Mouse (Mus musculus) embryonic facial prominence, embryonic 13.5 days (tissue): ENCODE measurements around the gene Pgap3. TPM values are rescaled to one million over a fixed set of nuclear protein-coding genes. Genes with fewer than 3 reads are reported as not detected.

Source experiments
- ATAC-seq: fragments of 200-750 bp; cut with Nextera tagmentation; 2 replicates; pipeline ENCODE4 v1.8.0; 2017; ENCODE audit warnings: low read depth; ENCODE audit not compliant: insufficient number of reproducible peaks, insufficient read depth, low FRiP score, low TSS enrichment
- H3K27ac ChIP-seq: fragments of 300-500 bp; sonication (generic); 2 replicates; pipeline ENCODE4 v1.5.1; 2015; ENCODE audit warnings: moderate library complexity, mild to moderate bottlenecking, inconsistent platforms
- H3K27me3 ChIP-seq: fragments of 300-500 bp; sonication (generic); 2 replicates; pipeline ENCODE4 v1.6.1; 2015; ENCODE audit warnings: mild to moderate bottlenecking, inconsistent platforms
- H3K36me3 ChIP-seq: fragments of 300-500 bp; sonication (generic); 2 replicates; pipeline ENCODE4 v1.6.1; 2015; ENCODE audit warnings: mild to moderate bottlenecking, inconsistent platforms
- H3K4me1 ChIP-seq: fragments of 300-500 bp; sonication (generic); 2 replicates; pipeline ENCODE4 v1.6.1; 2015; ENCODE audit warnings: inconsistent platforms
- H3K4me2 ChIP-seq: fragments of 300-500 bp; sonication (generic); 2 replicates; pipeline ENCODE4 v1.6.1; 2015; ENCODE audit warnings: moderate library complexity, mild to moderate bottlenecking, inconsistent platforms
- H3K4me3 ChIP-seq: fragments of 300-500 bp; sonication (generic); 2 replicates; pipeline ENCODE4 v1.5.1; 2015; ENCODE audit warnings: mild to moderate bottlenecking, inconsistent platforms
- H3K9ac ChIP-seq: fragments of 300-500 bp; sonication (generic); 2 replicates; pipeline ENCODE4 v1.6.1; 2015; ENCODE audit warnings: mild to moderate bottlenecking, inconsistent platforms
- H3K9me3 ChIP-seq: fragments of 300-500 bp; sonication (generic); 2 replicates; pipeline ENCODE4 v1.6.1; 2016; ENCODE audit warnings: inconsistent platforms
- WGBS: fragments of 180-500 bp; shearing (Covaris S2); methylation state at CpG from one replicate; pipeline ENCODE4 v1.1.7; 2015; ENCODE audit warnings: mixed read lengths; 5-methylcytosine and 5-hydroxymethylcytosine counted together
- polyA plus RNA-seq: library from polyadenylated mRNA; unstranded; fragments of >200 nt; fragmentation: Nextera tagmentation; extraction: Ambion mirVana; gene quantifications from 2 replicates; pipeline ENCODE4 v1.2.1, GENCODE M21; 2015

Pgap3 gene
- polyA plus RNA-seq, 1 experiment from 2014 or later = 11.3 TPM

GRCm38 (mm10) chr11:98409341-98409822 lies 9.1 kb upstream of the Pgap3 start:
- peak overlapping the region; percentile 69 for H3K9ac ChIP-seq
- ATAC-seq = no peak
- H3K4me3 ChIP-seq = peak overlapping the region; percentile 15; the same call in 1 of the 2 replicates
- H3K4me1 ChIP-seq = peaks cover 35% of the 10 kb centered on the region
- H3K27me3 ChIP-seq = peaks cover 5% of the 10 kb centered on the region; the same call in 1 of the 2 replicates
- H3K27ac ChIP-seq = peak overlapping the region; percentile 68
- WGBS = 3% methylated on average over 10 of the region's 10 CpGs
- peak overlapping the region; percentile 49 for H3K4me2 ChIP-seq
- no peaks in the 10 kb centered on the region for H3K36me3 ChIP-seq
- no peaks in the 10 kb centered on the region for H3K9me3 ChIP-seq

GRCm38 (mm10) chr11:98408872-98409271 lies 8.6 kb upstream of the Pgap3 start:
- H3K4me1 ChIP-seq = peaks cover 30% of the 10 kb centered on the region
- no peak for ATAC-seq
- peaks cover 5% of the 10 kb centered on the region; the same call in 1 of the 2 replicates for H3K27me3 ChIP-seq
- peak overlapping the region; percentile 49 for H3K4me2 ChIP-seq
- H3K27ac ChIP-seq = peak overlapping the region; percentile 68
- no peaks in the 10 kb centered on the region for H3K36me3 ChIP-seq
- WGBS = 49% methylated on average over 8 of the region's 8 CpGs
- peak overlapping the region; percentile 69 for H3K9ac ChIP-seq
- no peaks in the 10 kb centered on the region for H3K9me3 ChIP-seq
- H3K4me3 ChIP-seq = peak overlapping the region; percentile 15; the same call in 1 of the 2 replicates

- 60% methylated on average over 6 of the region's 6 CpGs for WGBS
- no peak overlapping the region for H3K4me2 ChIP-seq
- no peaks in the 10 kb centered on the region for H3K36me3 ChIP-seq
- peaks cover 20% of the 10 kb centered on the region for H3K4me1 ChIP-seq
- ATAC-seq = no peak
- no peak overlapping the region for H3K4me3 ChIP-seq
- H3K27me3 ChIP-seq = peaks cover 5% of the 10 kb centered on the region; the same call in 1 of the 2 replicates
- no peak overlapping the region for H3K9ac ChIP-seq
- no peak overlapping the region for H3K27ac ChIP-seq
- no peaks in the 10 kb centered on the region for H3K9me3 ChIP-seq
Observed at GRCm38 (mm10) chr11:98406621-98407020, 6.3 kb upstream of the Pgap3 start.

GRCm38 (mm10) chr11:98400816-98401215 lies 526 bp upstream of the Pgap3 start:
- Histone ChIP-seq H3K27me3 (no peaks in the 10 kb centered on the region), H3K9ac (peak overlapping the region; percentile 82), H3K4me3 (peak overlapping the region; percentile 76), H3K36me3 (peaks cover 8% of the 10 kb centered on the region), H3K4me1 (peaks cover 9% of the 10 kb centered on the region), H3K9me3 (no peaks in the 10 kb centered on the region), H3K27ac (peak overlapping the region; percentile 97), H3K4me2 (peak overlapping the region; percentile 65)
- no peak for ATAC-seq
- 55% methylated on average over 3 of the region's 3 CpGs for WGBS

GRCm38 (mm10) chr11:98397946-98398345 lies 2.3 kb downstream of the Pgap3 start:
- Histone ChIP-seq H3K9me3 (no peaks in the 10 kb centered on the region), H3K36me3 (peaks cover 8% of the 10 kb centered on the region)
- WGBS = 91% methylated on average over 7 of the region's 7 CpGs

GRCm38 (mm10) chr11:98395041-98395440 lies 5.2 kb downstream of the Pgap3 start:
- Histone ChIP-seq H3K36me3 (peaks cover 8% of the 10 kb centered on the region), H3K9me3 (no peaks in the 10 kb centered on the region), H3K4me3 (no peak overlapping the region), H3K9ac (no peak overlapping the region), H3K27ac (peak overlapping the region; percentile 29; the same call in 1 of the 2 replicates), H3K4me2 (no peak overlapping the region), H3K4me1 (peaks cover 38% of the 10 kb centered on the region), H3K27me3 (peaks cover 18% of the 10 kb centered on the region)
- WGBS = 63% methylated on average over 4 of the region's 4 CpGs
- no peak for ATAC-seq

More at GRCm38 (mm10) chr11:98397946-98398345, 2.3 kb downstream of the Pgap3 start:
- H3K9ac ChIP-seq = no peak overlapping the region
- H3K27ac ChIP-seq = no peak overlapping the region
- no peaks in the 10 kb centered on the region; the same call in none of the 2 replicates for H3K27me3 ChIP-seq
- ATAC-seq = no peak
- no peak overlapping the region for H3K4me2 ChIP-seq
- peaks cover 32% of the 10 kb centered on the region for H3K4me1 ChIP-seq
- H3K4me3 ChIP-seq = no peak overlapping the region

- Histone ChIP-seq H3K9ac (no peak overlapping the region), H3K4me2 (no peak overlapping the region), H3K36me3 (peaks cover 8% of the 10 kb centered on the region), H3K4me3 (no peak overlapping the region), H3K27me3 (peaks cover 24% of the 10 kb centered on the region), H3K4me1 (peaks cover 34% of the 10 kb centered on the region), H3K27ac (0 out of 2 replicates have a peak overlapping the region, but pooled peaks have one; percentile 12), H3K9me3 (no peaks in the 10 kb centered on the region)
- 37% methylated on average over 6 of the region's 6 CpGs for WGBS
- ATAC-seq = no peak
Observed at GRCm38 (mm10) chr11:98394301-98394700, 6.0 kb downstream of the Pgap3 start.

GRCm38 (mm10) chr11:98393317-98393716 lies 7.0 kb downstream of the Pgap3 start:
- 72% methylated on average over 6 of the region's 6 CpGs for whole genome bisulfite sequencing
- Histone ChIP-seq H3K27me3 (peaks cover 34% of the 10 kb centered on the region), H3K9me3 (no peaks in the 10 kb centered on the region), H3K4me3 (no peak overlapping the region), H3K27ac (no peak overlapping the region), H3K4me2 (no peak overlapping the region), H3K36me3 (peaks cover 8% of the 10 kb centered on the region), H3K4me1 (peaks cover 37% of the 10 kb centered on the region), H3K9ac (peak overlapping the region; percentile 36; the same call in 1 of the 2 replicates)
- ATAC-seq = no peak

GRCm38 (mm10) chr11:98392645-98393044 lies 7.6 kb downstream of the Pgap3 start:
- peak overlapping the region; percentile 36; the same call in 1 of the 2 replicates for H3K9ac ChIP-seq
- peak overlapping the region; percentile 75 for H3K27ac ChIP-seq
- ATAC-seq = no peak
- H3K36me3 ChIP-seq = peaks cover 5% of the 10 kb centered on the region
- H3K4me3 ChIP-seq = no peak overlapping the region
- H3K4me2 ChIP-seq = peak overlapping the region; percentile 22
- no peaks in the 10 kb centered on the region for H3K9me3 ChIP-seq
- peaks cover 40% of the 10 kb centered on the region for H3K27me3 ChIP-seq
- WGBS = 42% methylated on average over 4 of the region's 4 CpGs
- H3K4me1 ChIP-seq = peaks cover 37% of the 10 kb centered on the region

- H3K4me3 ChIP-seq = no peak overlapping the region
- no peaks in the 10 kb centered on the region for H3K9me3 ChIP-seq
- peaks cover 37% of the 10 kb centered on the region for H3K4me1 ChIP-seq
- no peak for ATAC-seq
- 9% methylated on average over 8 of the region's 8 CpGs for WGBS
- H3K9ac ChIP-seq = no peak overlapping the region
- peaks cover 46% of the 10 kb centered on the region for H3K27me3 ChIP-seq
- peak overlapping the region; percentile 75 for H3K27ac ChIP-seq
- peak overlapping the region; percentile 22; the same call in 1 of the 2 replicates for H3K4me2 ChIP-seq
- no peaks in the 10 kb centered on the region for H3K36me3 ChIP-seq
Observed at GRCm38 (mm10) chr11:98392034-98392433, 8.3 kb downstream of the Pgap3 start.

GRCm38 (mm10) chr11:98390141-98390540 lies 10.1 kb downstream of the Pgap3 start:
- ATAC-seq = no peak
- H3K4me1 ChIP-seq = peaks cover 42% of the 10 kb centered on the region
- H3K4me3 ChIP-seq = no peak overlapping the region
- H3K36me3 ChIP-seq = no peaks in the 10 kb centered on the region
- H3K9me3 ChIP-seq = no peaks in the 10 kb centered on the region
- no peak overlapping the region for H3K9ac ChIP-seq
- H3K27me3 ChIP-seq = peaks cover 65% of the 10 kb centered on the region
- H3K27ac ChIP-seq = no peak overlapping the region
- WGBS = 75% methylated on average over 12 of the region's 12 CpGs
- H3K4me2 ChIP-seq = no peak overlapping the region

GRCm38 (mm10) chr11:98389221-98389780 lies 11.0 kb downstream of the Pgap3 start:
- Histone ChIP-seq H3K9ac (no peak overlapping the region), H3K27ac (no peak overlapping the region), H3K36me3 (no peaks in the 10 kb centered on the region), H3K4me2 (no peak overlapping the region), H3K27me3 (peaks cover 74% of the 10 kb centered on the region), H3K4me1 (peaks cover 34% of the 10 kb centered on the region), H3K4me3 (no peak overlapping the region), H3K9me3 (no peaks in the 10 kb centered on the region)
- no peak for ATAC-seq
- 23% methylated on average over 9 of the region's 9 CpGs for WGBS
